Mouse (Mus musculus) activated CD4-positive, CD25-positive, alpha-beta regulatory T cell (primary cell): ENCODE data around the gene Tfr2. TPM values are rescaled to one million over a fixed set of nuclear protein-coding genes. Genes with fewer than 3 reads are reported as not detected.

Experiments used
- polyA plus RNA-seq, 2 experiments: library from polyadenylated mRNA; unstranded; fragments of 100-300 nt; shearing (Covaris generic); gene quantifications; one replicate each; pipeline ENCODE4 v1.2.1; 2017

Tfr2 gene
- polyA plus RNA-seq: 1 to 10 TPM in 1 of 2 experiments, not detected in 1; 1.2 TPM

DNA sequence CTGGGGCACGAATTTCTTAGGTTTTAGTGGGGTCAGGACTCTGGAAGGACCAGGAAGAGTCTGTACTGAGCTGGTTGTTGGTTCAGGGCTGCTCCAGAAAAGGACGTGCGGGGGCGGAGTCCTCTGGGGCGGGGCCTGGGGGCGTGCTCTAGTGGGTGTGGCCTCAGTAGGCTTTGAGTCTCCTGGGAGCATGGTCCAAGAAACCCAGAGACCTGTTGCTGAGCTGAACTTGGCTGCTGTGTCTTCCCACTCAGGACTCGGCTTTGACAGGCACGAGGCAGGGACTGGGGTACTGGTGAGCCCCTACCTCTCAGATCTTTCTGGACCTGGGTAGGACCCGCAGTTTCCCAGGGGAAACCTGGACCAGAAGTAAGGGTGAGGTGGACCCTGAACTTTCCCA, at the start of gene Tfr2:
TSS of gene Tfr2 (plus strand) at position 176 of the 400 bp plus-strand sequence.

DNA sequence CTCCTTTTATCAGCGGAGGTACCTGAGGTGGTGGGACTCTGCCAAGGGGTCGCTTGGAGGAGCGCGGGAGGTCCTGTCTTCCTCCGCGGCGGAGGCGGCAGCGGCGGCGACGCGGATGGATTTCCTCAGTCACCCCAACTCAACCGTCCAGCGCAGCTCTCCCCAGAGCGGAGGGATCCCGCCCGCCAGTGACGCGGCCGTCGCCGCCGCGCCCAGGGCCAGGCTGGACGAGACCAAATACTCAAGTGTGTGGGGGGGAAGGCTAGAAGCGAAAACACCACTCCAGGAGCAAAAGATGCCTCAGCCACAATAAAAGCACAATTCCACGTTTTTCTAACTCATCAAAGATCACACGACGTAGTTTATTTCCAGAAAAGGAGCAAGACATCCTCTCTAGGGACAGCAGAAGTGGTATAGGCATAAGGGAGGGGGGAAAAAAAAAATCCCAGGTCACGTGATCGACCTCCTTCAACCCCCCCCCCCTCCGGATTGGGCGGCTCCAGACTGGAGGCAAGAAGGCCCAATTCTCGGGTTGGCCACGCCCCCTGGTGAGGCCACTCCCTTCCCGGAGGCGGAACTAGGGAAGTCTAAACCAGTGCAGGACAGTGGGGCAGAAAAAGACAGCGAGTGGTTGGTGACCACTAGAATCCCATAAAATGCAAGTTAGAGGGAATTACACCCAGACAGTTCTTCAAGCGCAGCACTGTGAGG, 36.4 kb upstream of the Tfr2 start, which contains the start of the genes Epo and Gnb2:
TSS of gene Epo (minus strand) at position 126 of the 711 bp plus-strand sequence.
TSS of gene Gnb2 (minus strand) at position 394 of the 711 bp plus-strand sequence.

DNA sequence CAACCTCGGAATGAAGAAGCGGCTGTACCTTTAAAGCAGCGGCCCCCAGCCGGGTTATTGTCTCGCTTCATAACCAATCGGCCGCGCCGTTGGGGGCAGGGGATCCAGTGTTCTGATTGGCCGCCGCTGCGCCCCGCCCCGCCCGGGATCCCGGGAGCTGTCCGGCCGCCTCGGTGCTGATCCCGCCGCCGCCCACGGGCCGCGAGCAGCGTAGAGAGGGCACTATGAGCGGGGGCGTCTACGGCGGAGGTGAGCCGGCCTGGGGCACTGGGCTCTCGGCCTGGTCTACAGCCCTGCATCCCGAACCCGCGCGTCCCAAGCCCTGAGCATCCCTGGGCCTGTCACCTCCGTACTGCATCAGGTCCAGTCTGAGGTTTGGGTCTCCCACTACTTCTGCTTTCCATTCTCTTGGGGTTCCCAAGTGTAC, 16.2 kb upstream of the Tfr2 start, which contains the start of gene Actl6b:
TSS of gene Actl6b (plus strand) at position 107 of the 427 bp plus-strand sequence.

DNA sequence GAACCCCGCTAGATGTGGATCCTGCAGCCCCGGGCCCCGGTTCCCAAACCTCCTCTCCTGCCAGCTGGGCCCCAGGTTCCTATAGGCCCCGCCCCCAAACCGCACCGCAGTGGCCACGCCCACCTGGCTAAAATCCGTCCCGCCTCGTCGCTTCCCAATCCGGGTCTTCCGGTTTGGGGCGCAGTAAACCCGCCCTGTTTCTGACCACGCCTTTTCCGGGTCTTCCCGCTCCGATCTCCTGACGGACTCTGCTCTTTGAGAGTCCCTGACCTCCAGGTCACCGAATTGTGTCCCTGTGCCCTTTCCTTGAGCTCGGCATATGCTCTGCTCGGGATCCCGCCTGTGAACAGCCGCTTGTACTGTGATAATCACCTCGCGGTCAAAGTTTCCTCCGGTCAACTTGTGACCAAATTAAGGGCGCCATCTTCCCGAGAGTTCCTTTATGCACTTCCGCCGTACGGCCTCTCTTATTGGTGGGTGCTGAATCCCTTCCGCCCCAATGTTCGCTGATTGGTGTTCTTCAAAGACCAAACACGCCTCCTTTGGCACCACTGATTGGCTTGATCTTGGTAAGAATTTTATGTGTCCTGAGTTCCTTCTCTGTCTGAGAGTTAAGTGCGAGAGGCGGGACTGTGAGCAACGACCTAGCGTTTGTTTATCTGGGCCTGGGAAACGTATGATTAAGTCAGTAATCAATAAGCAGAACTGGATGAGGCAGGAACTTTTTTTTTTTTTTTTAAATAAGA, 31.2 kb downstream of the Tfr2 start, which contains the start of gene Mospd3:
TSS of gene Mospd3 (minus strand) at position 440 of the 746 bp plus-strand sequence.

DNA sequence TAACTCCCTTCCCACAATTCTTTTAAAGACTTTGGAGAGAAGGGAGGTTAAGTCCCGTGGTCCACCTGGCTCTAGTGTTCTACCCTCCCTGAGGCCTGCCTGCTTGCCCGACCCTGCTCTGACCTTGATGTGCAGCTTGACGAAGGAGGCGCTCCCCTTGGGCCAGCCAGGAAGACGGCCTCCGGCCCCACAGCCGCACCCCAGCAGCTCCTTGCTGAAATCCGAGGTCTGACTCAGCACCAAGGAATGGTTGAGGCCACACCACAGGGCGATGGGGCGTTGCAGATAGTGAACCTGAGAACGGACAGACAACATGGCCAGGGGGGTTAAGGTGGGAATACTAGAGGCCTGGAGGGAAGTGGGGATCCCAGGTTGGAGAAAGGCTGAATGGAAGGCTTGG, 43.9 kb downstream of the Tfr2 start, which contains the start of gene Pcolce:
TSS of gene Pcolce (minus strand) at position 235 of the 400 bp plus-strand sequence.

DNA sequence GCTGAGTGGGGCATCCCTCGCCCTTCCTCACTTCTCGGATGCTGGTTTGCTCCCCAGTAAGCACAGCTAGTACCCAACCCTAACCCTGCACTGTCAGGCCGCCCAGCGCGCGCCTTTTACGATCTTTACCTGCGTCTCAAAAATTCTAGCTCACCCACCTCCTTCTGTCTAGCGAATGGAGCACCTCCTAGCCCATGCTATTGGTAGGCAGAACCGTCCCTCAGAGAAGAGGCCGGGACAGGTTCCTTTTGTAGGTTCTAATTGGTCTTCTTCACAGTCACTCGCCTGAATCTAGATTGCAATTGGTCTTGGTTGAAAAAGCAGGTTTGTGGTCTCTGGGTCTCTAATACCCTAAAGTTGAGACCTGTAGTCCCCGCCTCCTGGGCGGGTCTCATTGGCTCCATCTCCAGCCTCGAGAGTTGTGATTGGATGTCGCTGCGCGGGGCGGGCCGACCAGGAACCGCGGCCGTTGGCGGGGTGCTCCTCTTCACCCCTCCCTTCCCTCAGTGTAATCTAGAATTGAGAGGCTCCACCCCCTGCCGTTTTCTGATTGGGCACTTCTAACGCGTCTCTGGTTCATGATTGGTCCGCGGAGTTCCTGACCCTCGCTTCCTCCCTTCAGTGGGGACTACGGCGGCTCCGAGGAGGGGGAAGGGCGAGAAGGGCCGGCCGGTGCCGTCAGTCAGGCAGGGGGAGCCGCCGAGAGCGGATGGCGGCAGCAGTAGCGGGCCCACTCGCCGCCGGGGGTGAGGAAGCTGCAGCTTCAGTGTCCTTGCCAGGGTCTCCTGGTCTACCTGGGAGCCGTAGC, 59.1 kb downstream of the Tfr2 start, which contains the start of the genes Fbxo24, Lrch4 and Gm20605:
TSS of gene Fbxo24 (minus strand) at position 505 of the 808 bp plus-strand sequence.
TSS of gene Lrch4 (plus strand) at position 624 of the 808 bp plus-strand sequence.
TSS of gene Gm20605 (plus strand) at position 678 of the 808 bp plus-strand sequence.

Other genes starting within 250 kb of the Tfr2 start
- gene Slc12a9, start 236.2 kb upstream of the Tfr2 start, polyA plus RNA-seq: 10 to 100 TPM; 17.8 to 22.2 TPM
- gene Ephb4, start 219.7 kb upstream of the Tfr2 start, polyA plus RNA-seq: under 1 TPM in 1 of 2 experiments, not detected in 1; 0.11 TPM
- under 1 TPM; 0.06 to 0.33 TPM for gene Zan, start 92.8 kb upstream of the Tfr2 start, polyA plus RNA-seq
- gene Pop7, start 67.3 kb upstream of the Tfr2 start, polyA plus RNA-seq: 10 to 100 TPM; 47.8 to 57.7 TPM
- gene Gigyf1, start 51.3 kb upstream of the Tfr2 start, polyA plus RNA-seq: 10 to 100 TPM in 1 of 2 experiments, 1 to 10 TPM in 1; 8.3 to 15.9 TPM
- gene Epo, start 36.6 kb upstream of the Tfr2 start, polyA plus RNA-seq: not detected
- gene Gnb2, start 36.3 kb upstream of the Tfr2 start, polyA plus RNA-seq: 100 to 1,000 TPM; 290 to 376 TPM
- gene Actl6b, start 16.3 kb upstream of the Tfr2 start, polyA plus RNA-seq: not detected
- 100 to 1,000 TPM; 105 to 118 TPM for gene Mospd3, start 31.2 kb downstream of the Tfr2 start, polyA plus RNA-seq
- under 1 TPM; 0.75 to 0.98 TPM for gene Pcolce, start 43.9 kb downstream of the Tfr2 start, polyA plus RNA-seq
- gene Fbxo24, start 59.2 kb downstream of the Tfr2 start, polyA plus RNA-seq: under 1 TPM; 0.42 to 0.76 TPM
- 100 to 1,000 TPM; 199 to 234 TPM for gene Lrch4, start 59.3 kb downstream of the Tfr2 start, polyA plus RNA-seq
- 10 to 100 TPM; 51.3 to 58.0 TPM for gene Gm20605, start 59.3 kb downstream of the Tfr2 start, polyA plus RNA-seq
- gene Sap25, start 71.5 kb downstream of the Tfr2 start, polyA plus RNA-seq: 10 to 100 TPM; 87.4 to 94.1 TPM
- gene Irs3, start 75.9 kb downstream of the Tfr2 start, polyA plus RNA-seq: not detected
- 10 to 100 TPM; 18.7 to 27.2 TPM for gene Agfg2, start 114.9 kb downstream of the Tfr2 start, polyA plus RNA-seq
- gene Nyap1, start 171.8 kb downstream of the Tfr2 start, polyA plus RNA-seq: under 1 TPM; 0.80 to 0.97 TPM
- 100 to 1,000 TPM; 347 to 409 TPM for gene Tsc22d4, start 175.9 kb downstream of the Tfr2 start, polyA plus RNA-seq
- gene Ppp1r35, start 209.0 kb downstream of the Tfr2 start, polyA plus RNA-seq: 100 to 1,000 TPM; 105 to 113 TPM
- 10 to 100 TPM; 32.6 to 35.7 TPM for gene Mepce, start 217.8 kb downstream of the Tfr2 start, polyA plus RNA-seq
- 10 to 100 TPM in 1 of 2 experiments, 1 to 10 TPM in 1; 6.7 to 12.5 TPM for gene Zcwpw1, start 218.0 kb downstream of the Tfr2 start, polyA plus RNA-seq